Mouse (Mus musculus): ENCODE results near the gene Spata33. TPM values are rescaled to one million over a fixed set of nuclear protein-coding genes. Genes with fewer than 3 reads are reported as not detected.
A peak's percentile ranks its signal among the peaks of the same experiment; 100 is the strongest.
"Not testable (repeated sequence)": the region's sequence is repeated elsewhere in the genome, so short reads cannot be mapped to it uniquely, and the experiment has no call there.

Spata33 gene
- total and polyA plus RNA-seq, 2 experiments from 2014 or later = 4.9 to 9.3 TPM

DNA sequence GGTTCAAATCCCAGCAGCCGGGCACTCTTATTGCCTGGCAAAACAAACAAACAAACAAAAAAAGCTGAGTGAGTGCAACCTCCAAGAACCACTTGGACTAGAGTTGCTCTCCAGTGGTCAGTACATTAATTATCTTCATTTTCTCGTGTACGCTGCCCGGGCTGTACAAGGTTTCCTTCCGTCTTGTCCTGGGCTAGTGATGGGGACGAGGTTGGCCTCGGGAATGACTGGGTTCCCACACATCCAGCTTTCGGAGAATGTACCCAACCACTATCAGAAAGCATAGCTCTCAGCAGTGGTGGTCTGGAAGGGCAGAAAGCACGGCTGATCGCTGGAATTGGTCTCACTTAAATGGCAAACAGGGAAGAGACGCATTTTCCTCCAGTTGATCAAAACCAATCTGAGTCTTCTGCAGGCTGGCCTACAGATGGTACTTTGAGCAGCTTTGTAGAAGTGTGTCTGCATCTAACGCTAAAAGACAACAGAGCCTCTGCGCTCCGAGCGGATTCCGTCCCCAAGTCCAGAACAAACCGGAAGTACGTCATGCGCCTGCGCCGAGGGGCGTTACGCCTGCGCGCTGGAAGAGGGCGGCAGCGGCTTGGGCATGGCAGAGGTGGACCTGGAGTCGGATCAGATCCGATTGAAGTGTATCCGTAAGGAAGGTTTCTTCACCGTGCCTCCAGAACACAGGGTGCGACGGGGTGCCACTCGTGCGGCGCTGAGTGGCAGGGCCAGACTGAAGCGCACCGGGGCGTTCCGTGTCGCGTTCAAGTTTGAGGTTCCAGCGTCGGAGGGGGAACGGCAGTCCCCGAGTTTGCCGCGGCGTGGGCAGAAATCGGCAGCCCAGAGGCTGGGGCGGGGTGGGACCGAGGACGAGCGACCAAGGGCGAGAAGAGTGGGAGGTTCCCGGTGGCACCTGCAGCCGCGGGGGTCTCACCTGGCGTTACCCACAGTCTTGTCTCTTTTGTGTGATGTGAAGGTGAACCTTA is 11.9 kb downstream of the Spata33 start, which contains the start of gene Cdk10:
Gene Cdk10, plus strand, starts transcription at position 565 of the 989 bp plus-strand sequence.
- no peak for TF ChIP-seq CTCF (IDR thresholded peaks at IDR 0.05)
- H3K9ac ChIP-seq (replicated peaks; ENCODE audit: low read length, poor library complexity, severe bottlenecking) = peak within 1 kb of the TSS; percentile 89
- 3% methylated on average over 59 of the region's 59 CpGs for WGBS
- H3K27ac ChIP-seq (ENCODE audit: low read depth, low read length) = peak within 1 kb of the TSS; percentile 92
- H3K27me3 ChIP-seq (ENCODE audit: insufficient read depth, low read length) = no peaks in the 10 kb centered on the region
- H3K9me3 ChIP-seq (ENCODE audit: low read length) = no peaks in the 10 kb centered on the region
- H3K4me2 ChIP-seq (ENCODE audit: low read depth, low read length, poor library complexity, severe bottlenecking) = peak within 1 kb of the TSS; percentile 87
- peak within 1 kb of the TSS; percentile 74 for H3K4me3 ChIP-seq (ENCODE audit: low read depth, low read length)
- 0 out of 2 replicates have a peak, but pooled peaks cover 3% of the 10 kb centered on the region for H3K4me1 ChIP-seq (ENCODE audit: insufficient read depth, low read length)
- ATAC-seq (ENCODE audit: low FRiP score) (peak; percentile 89), DNase-seq (ENCODE audit: low spot score) (peak; percentile 96)
- peaks cover 8% of the 10 kb centered on the region for H3K36me3 ChIP-seq (ENCODE audit: insufficient read depth, low read length)

DNA sequence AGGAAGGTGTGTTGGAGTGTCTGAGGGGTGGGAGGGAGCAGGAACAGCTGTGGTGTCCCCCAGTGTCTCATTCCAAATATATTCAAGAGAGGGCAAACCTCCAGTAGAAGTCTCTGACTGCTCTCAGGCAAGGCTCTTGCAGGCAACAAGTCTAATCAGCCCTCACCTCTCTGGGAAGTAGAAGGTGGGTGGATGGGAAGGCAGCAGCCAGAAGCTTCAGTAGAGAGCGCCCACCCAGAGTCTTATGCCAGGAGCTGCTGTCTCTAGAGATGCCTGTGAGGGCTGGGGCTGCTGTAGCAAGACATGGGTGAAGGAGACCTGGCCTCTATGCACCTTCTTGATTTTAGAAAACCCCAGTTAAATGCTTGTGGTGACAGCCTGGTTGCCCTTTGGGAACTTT is 15.8 kb downstream of the Spata33 start:
- Histone ChIP-seq H3K4me2 (ENCODE audit: low read depth, low read length, poor library complexity, severe bottlenecking) (no peak overlapping the region), H3K9ac (replicated peaks; ENCODE audit: low read length, poor library complexity, severe bottlenecking) (no peak overlapping the region), H3K27me3 (ENCODE audit: insufficient read depth, low read length) (no peaks in the 10 kb centered on the region), H3K27ac (ENCODE audit: low read depth, low read length) (no peak overlapping the region), H3K36me3 (ENCODE audit: insufficient read depth, low read length) (peaks cover 8% of the 10 kb centered on the region), H3K9me3 (ENCODE audit: low read length) (no peaks in the 10 kb centered on the region), H3K4me1 (ENCODE audit: insufficient read depth, low read length) (0 out of 2 replicates have a peak, but pooled peaks cover 3% of the 10 kb centered on the region), H3K4me3 (ENCODE audit: low read depth, low read length) (no peak overlapping the region)
- no peak for ATAC-seq (ENCODE audit: low FRiP score)
- TF ChIP-seq CTCF (IDR thresholded peaks at IDR 0.05) = no peak
- no peak for DNase-seq (ENCODE audit: low spot score)
- WGBS = 100% methylated on average over 1 of the region's 1 CpGs

GRCm38 (mm10) chr8:123230326-123230725 is 17.7 kb downstream of the Spata33 start:
- ATAC-seq (ENCODE audit: low FRiP score); H3K9me3 ChIP-seq (ENCODE audit: low read length); H3K36me3 ChIP-seq (ENCODE audit: insufficient read depth, low read length); H3K9ac ChIP-seq (replicated peaks; ENCODE audit: low read length, poor library complexity, severe bottlenecking); DNase-seq (ENCODE audit: low spot score); H3K4me1 ChIP-seq (ENCODE audit: insufficient read depth, low read length); H3K4me3 ChIP-seq (ENCODE audit: low read depth, low read length); H3K27me3 ChIP-seq (ENCODE audit: insufficient read depth, low read length); H3K27ac ChIP-seq (ENCODE audit: low read depth, low read length); H3K4me2 ChIP-seq (ENCODE audit: low read depth, low read length, poor library complexity, severe bottlenecking): not testable (repeated sequence)
- 85% methylated on average over 9 of the region's 11 CpGs for WGBS

GRCm38 (mm10) chr8:123231742-123232141 is 19.1 kb downstream of the Spata33 start:
- H3K9me3 ChIP-seq (ENCODE audit: low read length) = no peaks in the 10 kb centered on the region
- peaks cover 8% of the 10 kb centered on the region for H3K36me3 ChIP-seq (ENCODE audit: insufficient read depth, low read length)
- DNase-seq (ENCODE audit: low spot score) (peak; percentile 22), ATAC-seq (ENCODE audit: low FRiP score) (no peak)
- no peak overlapping the region for H3K27ac ChIP-seq (ENCODE audit: low read depth, low read length)
- no peak overlapping the region for H3K9ac ChIP-seq (replicated peaks; ENCODE audit: low read length, poor library complexity, severe bottlenecking)
- no peak overlapping the region for H3K4me3 ChIP-seq (ENCODE audit: low read depth, low read length)
- 62% methylated on average over 5 of the region's 5 CpGs for WGBS
- TF ChIP-seq CTCF (IDR thresholded peaks at IDR 0.05) = peak; percentile 64
- H3K4me1 ChIP-seq (ENCODE audit: insufficient read depth, low read length) = peaks cover 5% of the 10 kb centered on the region; the same call in 1 of the 2 replicates
- H3K4me2 ChIP-seq (ENCODE audit: low read depth, low read length, poor library complexity, severe bottlenecking) = no peak overlapping the region
- no peaks in the 10 kb centered on the region for H3K27me3 ChIP-seq (ENCODE audit: insufficient read depth, low read length)

DNA sequence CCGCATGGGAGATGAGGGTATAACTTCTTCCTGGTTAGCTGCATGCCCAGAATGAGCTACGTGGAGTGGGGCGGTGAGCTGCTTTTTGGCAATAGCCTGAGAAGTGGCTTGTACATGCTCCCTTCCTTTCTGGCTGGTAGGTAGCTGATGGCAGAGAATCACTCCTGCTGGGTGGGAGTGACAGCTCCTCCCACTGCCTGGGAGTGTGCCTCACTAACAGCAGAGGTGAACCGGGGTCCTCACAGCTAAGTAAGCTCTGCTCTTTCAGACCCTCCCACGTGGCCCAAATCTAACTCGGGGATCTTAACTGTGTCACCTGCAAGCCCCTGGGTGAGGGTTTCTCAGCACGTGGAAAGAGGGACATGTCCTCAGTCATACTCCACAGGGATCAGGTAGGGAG is 19.9 kb downstream of the Spata33 start:
- H3K4me3 ChIP-seq (ENCODE audit: low read depth, low read length) = no peak overlapping the region
- 52% methylated on average over 7 of the region's 7 CpGs for WGBS
- DNase-seq (ENCODE audit: low spot score) (no peak), ATAC-seq (ENCODE audit: low FRiP score) (no peak)
- no peak overlapping the region for H3K9ac ChIP-seq (replicated peaks; ENCODE audit: low read length, poor library complexity, severe bottlenecking)
- H3K36me3 ChIP-seq (ENCODE audit: insufficient read depth, low read length) = peaks cover 7% of the 10 kb centered on the region; the same call in 1 of the 2 replicates
- H3K27ac ChIP-seq (ENCODE audit: low read depth, low read length) = no peak overlapping the region
- H3K9me3 ChIP-seq (ENCODE audit: low read length) = no peaks in the 10 kb centered on the region
- H3K4me2 ChIP-seq (ENCODE audit: low read depth, low read length, poor library complexity, severe bottlenecking) = no peak overlapping the region
- H3K4me1 ChIP-seq (ENCODE audit: insufficient read depth, low read length) = peaks cover 5% of the 10 kb centered on the region; the same call in 1 of the 2 replicates
- H3K27me3 ChIP-seq (ENCODE audit: insufficient read depth, low read length) = no peaks in the 10 kb centered on the region
- no peak for TF ChIP-seq CTCF (IDR thresholded peaks at IDR 0.05)

DNA sequence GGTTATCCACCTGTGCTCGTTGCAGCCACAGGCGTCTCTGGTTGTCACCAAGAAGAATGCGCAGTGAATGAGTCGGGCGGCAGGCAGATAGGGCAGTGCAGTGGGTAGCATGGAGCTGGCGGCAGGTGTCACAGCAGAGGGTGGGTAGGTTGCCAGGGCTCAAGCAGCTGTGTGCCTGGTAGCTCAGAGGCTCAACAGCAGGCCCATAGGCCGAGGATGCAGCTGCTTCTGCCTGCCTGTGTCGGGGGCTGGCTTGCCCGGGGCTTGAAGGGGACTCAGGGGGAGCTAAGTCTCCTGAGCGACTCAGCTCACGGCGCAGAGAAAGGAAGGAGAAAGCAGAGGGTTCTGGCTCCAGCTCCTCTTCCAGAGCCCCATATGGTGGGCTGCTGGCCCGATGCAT is 20.7 kb downstream of the Spata33 start:
- Histone ChIP-seq H3K4me1 (ENCODE audit: insufficient read depth, low read length) (peaks cover 5% of the 10 kb centered on the region; the same call in 1 of the 2 replicates), H3K27me3 (ENCODE audit: insufficient read depth, low read length) (no peaks in the 10 kb centered on the region), H3K9me3 (ENCODE audit: low read length) (no peaks in the 10 kb centered on the region), H3K27ac (ENCODE audit: low read depth, low read length) (no peak overlapping the region), H3K9ac (replicated peaks; ENCODE audit: low read length, poor library complexity, severe bottlenecking) (no peak overlapping the region), H3K36me3 (ENCODE audit: insufficient read depth, low read length) (0 out of 2 replicates have a peak, but pooled peaks cover 3% of the 10 kb centered on the region), H3K4me2 (ENCODE audit: low read depth, low read length, poor library complexity, severe bottlenecking) (no peak overlapping the region), H3K4me3 (ENCODE audit: low read depth, low read length) (no peak overlapping the region)
- WGBS = 54% methylated on average over 13 of the region's 13 CpGs
- DNase-seq (ENCODE audit: low spot score) (peak; percentile 18), ATAC-seq (ENCODE audit: low FRiP score) (no peak)
- no peak for TF ChIP-seq CTCF (IDR thresholded peaks at IDR 0.05)
